Mouse (Mus musculus): ENCODE measurements around the gene Sh3kbp1.

DNA sequence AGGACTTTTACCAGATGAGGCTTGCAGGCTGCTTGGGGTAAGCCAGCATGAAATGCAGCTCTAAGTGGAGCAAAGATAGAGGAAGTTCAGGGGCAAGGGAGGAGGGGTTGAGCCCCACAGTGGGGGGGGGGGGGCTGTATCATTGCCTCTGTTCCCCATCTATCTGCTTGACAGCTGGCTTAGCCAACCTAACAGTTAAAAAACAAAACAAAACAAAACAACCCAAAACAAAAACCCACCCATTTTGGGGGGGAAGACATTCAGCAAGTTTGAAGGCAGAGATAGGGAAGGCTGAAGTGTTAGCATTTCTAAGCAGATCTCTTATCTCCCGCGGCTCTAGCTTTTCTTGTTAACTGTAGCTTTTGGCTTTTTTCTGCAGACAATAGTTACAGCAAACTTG, 49.2 kb downstream of the Sh3kbp1 start:
- no peak for TF ChIP-seq CTCF (conservative IDR thresholded peaks at IDR 0.05; ENCODE audit: low read length)
- no peak for TF ChIP-seq POU5F1 (IDR thresholded peaks at IDR 0.05; ENCODE audit: borderline replicate concordance, low read length)
- no peak for TF ChIP-seq NANOG (IDR thresholded peaks at IDR 0.05; ENCODE audit: borderline replicate concordance, low read length)

All from E14TG2a.4 (cell line).